ENCODE assay signal across 8 mouse cellular contexts in the genomic region with DNA sequence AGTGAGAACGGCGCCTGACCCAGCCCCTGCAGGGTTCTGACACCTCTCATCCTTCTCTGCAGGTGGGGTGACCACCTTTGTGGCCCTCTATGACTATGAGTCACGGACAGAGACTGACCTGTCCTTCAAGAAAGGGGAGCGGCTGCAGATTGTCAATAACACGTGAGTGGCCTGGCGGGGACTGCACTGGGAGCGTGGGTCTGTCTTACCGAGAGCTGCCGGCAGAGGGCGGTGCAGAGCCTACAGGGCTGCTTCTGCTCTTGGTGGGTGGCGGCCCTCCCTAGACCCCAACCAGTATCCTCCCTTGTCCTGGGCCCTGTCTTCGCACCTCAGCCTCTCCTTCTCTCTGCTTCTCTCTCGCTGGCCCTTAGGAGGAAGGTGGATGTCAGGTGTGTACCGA. TPM values are rescaled to one million over a fixed set of nuclear protein-coding genes. Genes with fewer than 3 reads are reported as not detected.
DNase-seq lines count a peak whose midpoint lies in the region; ATAC-seq and TF ChIP-seq lines count a peak whose summit lies in the region.

No protein-coding gene starts in this region.

- no peaks in the 10 kb centered on the region; the same call in 1 of the 2 replicates for H3K36me3 ChIP-seq in embryonic facial prominence, embryonic 11.5 days (replicated peaks; ENCODE audit: control insufficient read depth, insufficient read depth, low read depth, low read length)
- peaks cover 36% of the 10 kb centered on the region for H3K36me3 ChIP-seq in heart, embryonic 10.5 days
- no peaks in the 10 kb centered on the region for H3K36me3 ChIP-seq in liver, embryonic 15.5 days (replicated peaks)
- peaks cover 7% of the 10 kb centered on the region; the same call in 1 of the 2 replicates for H3K36me3 ChIP-seq in neural tube, embryonic 12.5 days
- H3K36me3 ChIP-seq in thymus, adult 2 months (ENCODE audit: control insufficient read depth, insufficient read depth, low read length) = no peaks in the 10 kb centered on the region

- H3K27me3 ChIP-seq in embryonic facial prominence, embryonic 11.5 days (ENCODE audit: control insufficient read depth, insufficient read depth, low read length) = no peaks in the 10 kb centered on the region
- H3K27me3 ChIP-seq in heart, embryonic 10.5 days (ENCODE audit: insufficient read depth, poor library complexity, severe bottlenecking) = peaks cover 5% of the 10 kb centered on the region
- H3K27me3 ChIP-seq in liver, embryonic 15.5 days = peaks cover 24% of the 10 kb centered on the region
- no peaks in the 10 kb centered on the region for H3K27me3 ChIP-seq in neural tube, embryonic 12.5 days (replicated peaks)
- H3K27me3 ChIP-seq in thymus, adult 2 months (ENCODE audit: control insufficient read depth, insufficient read depth, low read length) = peaks cover 4% of the 10 kb centered on the region; the same call in 1 of the 2 replicates

- no peak overlapping the region for H3K4me3 ChIP-seq in embryonic facial prominence, embryonic 11.5 days (ENCODE audit: low read depth, low read length)
- H3K4me3 ChIP-seq in heart, embryonic 10.5 days = peak overlapping the region; percentile 40
- no peak overlapping the region for H3K4me3 ChIP-seq in liver, embryonic 15.5 days (replicated peaks)
- H3K4me3 ChIP-seq in neural tube, embryonic 12.5 days = no peak overlapping the region
- H3K4me3 ChIP-seq in thymus, adult 2 months (ENCODE audit: control insufficient read depth, insufficient read depth, low read length) = no peak overlapping the region

- 0 out of 2 replicates have a peak overlapping the region, but pooled peaks have one; percentile 28 for H3K27ac ChIP-seq in embryonic facial prominence, embryonic 11.5 days (replicated peaks; ENCODE audit: low read depth, low read length)
- H3K27ac ChIP-seq in heart, embryonic 10.5 days = peak overlapping the region; percentile 65
- H3K27ac ChIP-seq in liver, embryonic 15.5 days (replicated peaks) = no peak overlapping the region
- no peak overlapping the region for H3K27ac ChIP-seq in neural tube, embryonic 12.5 days
- H3K27ac ChIP-seq in thymus, adult 2 months (ENCODE audit: control insufficient read depth, insufficient read depth, low read length) = no peak overlapping the region

- H3K9me3 ChIP-seq in embryonic facial prominence, embryonic 11.5 days (replicated peaks; ENCODE audit: control insufficient read depth, low read length) = no peaks in the 10 kb centered on the region
- no peaks in the 10 kb centered on the region for H3K9me3 ChIP-seq in heart, embryonic 10.5 days
- no peaks in the 10 kb centered on the region for H3K9me3 ChIP-seq in liver, embryonic 15.5 days (replicated peaks)
- no peaks in the 10 kb centered on the region for H3K9me3 ChIP-seq in neural tube, embryonic 12.5 days

- H3K9ac ChIP-seq in embryonic facial prominence, embryonic 11.5 days (replicated peaks; ENCODE audit: low read length) = peak overlapping the region; percentile 37
- no peak overlapping the region for H3K9ac ChIP-seq in liver, embryonic 15.5 days
- H3K9ac ChIP-seq in neural tube, embryonic 12.5 days = no peak overlapping the region

- TF ChIP-seq CTCF in thymus, adult 2 months (IDR thresholded peaks at IDR 0.05; ENCODE audit: borderline replicate concordance, control insufficient read depth, extremely low read depth, insufficient read depth, low read length, poor library complexity) = peak; percentile 90

- 6% methylated on average over 14 of the region's 14 CpGs for WGBS in embryonic facial prominence, embryonic 11.5 days
- 12% methylated on average over 14 of the region's 14 CpGs for WGBS in heart, embryonic 10.5 days
- 9% methylated on average over 14 of the region's 14 CpGs for WGBS in liver, embryonic 15.5 days (ENCODE audit: insufficient replicate concordance)
- WGBS in neural tube, embryonic 12.5 days = 28% methylated on average over 14 of the region's 14 CpGs
- WGBS in thymus, adult 2 months = 22% methylated on average over 14 of the region's 14 CpGs

- ATAC-seq in embryonic facial prominence, embryonic 11.5 days (replicated peaks; ENCODE audit: insufficient number of reproducible peaks, low FRiP score, low TSS enrichment, low read depth) = 0 out of 2 replicates have a peak, but pooled peaks have one; percentile 0
- no peak for ATAC-seq in liver, embryonic 15.5 days (ENCODE audit: insufficient read depth)
- no peak for ATAC-seq in neural tube, embryonic 12.5 days (ENCODE audit: low FRiP score, low read depth)

- peaks cover 25% of the 10 kb centered on the region for H3K4me1 ChIP-seq in embryonic facial prominence, embryonic 11.5 days (ENCODE audit: control insufficient read depth, insufficient read depth, low read length)
- H3K4me1 ChIP-seq in heart, embryonic 10.5 days = peaks cover 73% of the 10 kb centered on the region
- H3K4me1 ChIP-seq in liver, embryonic 15.5 days (replicated peaks) = peaks cover 19% of the 10 kb centered on the region
- peaks cover 45% of the 10 kb centered on the region for H3K4me1 ChIP-seq in neural tube, embryonic 12.5 days
- H3K4me1 ChIP-seq in thymus, adult 2 months (replicated peaks; ENCODE audit: control insufficient read depth, insufficient read depth, low read length) = peaks cover 13% of the 10 kb centered on the region; the same call in 1 of the 2 replicates

- TF ChIP-seq POLR2A in thymus, adult 2 months (IDR thresholded peaks at IDR 0.05; ENCODE audit: control insufficient read depth, extremely low read depth, insufficient read depth, low read length, poor library complexity) = no peak

- peak; percentile 62 for DNase-seq in A20 (ENCODE audit: low read depth, low spot score)
- peak; percentile 88 for DNase-seq in adrenal gland, postnatal 10 days
- DNase-seq in embryonic facial prominence, embryonic 11.5 days (ENCODE audit: low spot score) = peak; percentile 86
- DNase-seq in heart, embryonic 10.5 days (ENCODE audit: low spot score) = peak; percentile 89
- DNase-seq in kidney, postnatal 25 days = peak; percentile 70 to 83
- peak; percentile 81 for DNase-seq in thymus, adult 2 months

- no peak overlapping the region for H3K4me2 ChIP-seq in embryonic facial prominence, embryonic 11.5 days (ENCODE audit: low read depth, low read length)
- H3K4me2 ChIP-seq in liver, embryonic 15.5 days = peak overlapping the region; percentile 30; the same call in 1 of the 2 replicates
- 0 out of 2 replicates have a peak overlapping the region, but pooled peaks have one; percentile 62 for H3K4me2 ChIP-seq in neural tube, embryonic 12.5 days (replicated peaks)

RNA-seq across cellular contexts. Expression of a gene that starts 40.2 kb away (rescaled TPM):
- 10 to 100 TPM; 18.9 to 21.8 TPM for total RNA-seq in adrenal gland, postnatal 10 days (2021)
- 13.9 and 16.4 TPM in 2 replicates for polyA plus RNA-seq in embryonic facial prominence, embryonic 11.5 days (2014; fragmentation: Nextera tagmentation; extraction: Ambion mirVana)
- polyA plus RNA-seq in heart, embryonic 10.5 days (2016; fragmentation: Nextera tagmentation; extraction: Ambion mirVana) = 9.3 and 12.7 TPM in 2 replicates
- polyA plus RNA-seq in liver, embryonic 15.5 days (2015; fragmentation: Nextera tagmentation; extraction: Ambion mirVana) = 1.8 and 2.2 TPM in 2 replicates
- 34.2 and 38.1 TPM in 2 replicates for polyA plus RNA-seq in neural tube, embryonic 12.5 days (2016; fragmentation: Nextera tagmentation; extraction: Ambion mirVana)
- polyA plus RNA-seq in thymus, adult 2 months (2012; rRNA removed) = 24.6 and 25.1 TPM in 2 replicates

Comparison
In these comparisons a context has a peak if more than half of its experiments do, and no peak if none do; other contexts are left out.
1. H3K27ac ChIP-seq: peak in embryonic facial prominence, embryonic 11.5 days (single experiment) and heart, embryonic 10.5 days (single experiment); none in liver, embryonic 15.5 days (single experiment), neural tube, embryonic 12.5 days (single experiment) and thymus, adult 2 months (single experiment).
2. Peak in every context shown above with its lines, with median percentiles within 50 percentile points of each other: DNase-seq.